12 mouse cellular contexts compared by ENCODE assay signal in the genomic region with DNA sequence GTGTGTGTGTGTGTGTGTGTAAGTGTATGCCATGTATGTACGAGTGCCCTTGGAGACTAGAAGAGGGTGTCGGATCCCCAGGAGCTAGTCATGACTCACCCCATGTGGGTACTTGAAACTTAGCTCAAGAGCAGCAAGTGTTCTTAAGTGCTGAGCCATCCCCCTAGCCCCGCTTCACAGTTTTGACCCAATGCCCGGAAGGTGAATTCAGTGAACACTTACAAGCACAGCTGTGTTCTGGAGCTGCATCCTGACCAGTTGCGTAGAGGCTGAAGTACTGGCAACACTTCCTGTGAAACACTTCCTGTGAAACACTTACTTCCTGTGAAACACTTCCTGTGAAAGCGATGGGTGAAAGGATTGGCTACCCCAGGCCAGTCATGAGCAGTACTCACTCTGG. TPM values are rescaled to one million over a fixed set of nuclear protein-coding genes. Genes with fewer than 3 reads are reported as not detected.
DNase-seq lines count a peak whose midpoint lies in the region; ATAC-seq and TF ChIP-seq lines count a peak whose summit lies in the region.
"Had no signal": no experiment of that assay in that cellular context is flagged by ENCODE, and none has a peak within 500 bp of the region (broad histone marks: within the 10 kb centered on the region; RNA-seq: fewer than 3 reads in every experiment).

No protein-coding gene starts in this region.

- 61% methylated on average over 6 of the region's 6 CpGs for WGBS in lung, embryonic 15.5 days

- DNase-seq in 416B (ENCODE audit: low read depth) = peak; percentile 80
- DNase-seq in naive thymus-derived CD4-positive, alpha-beta T cell, adult 2 months (ENCODE audit: low read depth) = peak; percentile 37
- no peak for DNase-seq in testis, postnatal 10 days (ENCODE audit: low spot score)
- no peak for DNase-seq in ovary, adult 18-20 months (ENCODE audit: low spot score)
- no peak for DNase-seq in layer of hippocampus, postnatal 10 days (ENCODE audit: low spot score in 2 of 2)
- DNase-seq in gastrocnemius, adult 2 months = no peak
- DNase-seq: adrenal gland, postnatal 10 days; cerebellum, adult 18-20 months; kidney, adult 11 months had no signal

- H3K4me3 ChIP-seq in lung, embryonic 15.5 days = no peak overlapping the region
- no peak overlapping the region for H3K4me3 ChIP-seq in gastrocnemius, adult 2 months
- H3K4me3 ChIP-seq: limb, embryonic 15.5 days had no signal

- intact Hi-C loops in gastrocnemius, adult 2 months (cut with DNase I) = loop anchor here (2.0 kb wide), 1 partner anchor 940 kb away; no protein-coding TSS in a partner anchor

- H3K27ac ChIP-seq in lung, embryonic 15.5 days = no peak overlapping the region
- no peak overlapping the region for H3K27ac ChIP-seq in gastrocnemius, adult 2 months
- H3K27ac ChIP-seq: limb, embryonic 15.5 days had no signal

- H3K9ac ChIP-seq in lung, embryonic 15.5 days = no peak overlapping the region
- H3K9ac ChIP-seq: limb, embryonic 15.5 days had no signal

- peak; percentile 56 for ATAC-seq in activated CD4-positive, CD25-positive, alpha-beta regulatory T cell, adult 4 months
- peak; percentile 68; the same call in 1 of the 2 replicates for ATAC-seq in lung, embryonic 15.5 days (ENCODE audit: borderline replicate concordance, extremely low read depth, low FRiP score, low TSS enrichment)

- H3K9me3 ChIP-seq in lung, embryonic 15.5 days = no peaks in the 10 kb centered on the region
- H3K9me3 ChIP-seq: limb, embryonic 15.5 days had no signal

- no peaks in the 10 kb centered on the region for H3K4me1 ChIP-seq in lung, embryonic 15.5 days
- H3K4me1 ChIP-seq: limb, embryonic 15.5 days had no signal

- no peaks in the 10 kb centered on the region for H3K27me3 ChIP-seq in lung, embryonic 15.5 days
- H3K27me3 ChIP-seq: limb, embryonic 15.5 days had no signal

- no peaks in the 10 kb centered on the region for H3K36me3 ChIP-seq in lung, embryonic 15.5 days
- H3K36me3 ChIP-seq: limb, embryonic 15.5 days had no signal

- no peak overlapping the region for H3K4me2 ChIP-seq in lung, embryonic 15.5 days
- H3K4me2 ChIP-seq: limb, embryonic 15.5 days had no signal

- no peak for TF ChIP-seq CTCF in gastrocnemius, adult 2 months (IDR thresholded peaks at IDR 0.05)

RNA-seq across cellular contexts. Expression of a gene that starts 10.5 kb away (rescaled TPM):
- polyA plus RNA-seq in activated CD4-positive, CD25-positive, alpha-beta regulatory T cell, adult 4 months (2017; shearing (Covaris generic)) = 100 to 1,000 TPM in 1 of 2 experiments, 10 to 100 TPM in 1; 70.6 to 109 TPM
- polyA plus RNA-seq in lung, embryonic 15.5 days (2015; fragmentation: Nextera tagmentation; extraction: Ambion mirVana) = 25.1 and 28.6 TPM in 2 replicates
- total RNA-seq in layer of hippocampus, postnatal 10 days (2021) = 10 to 100 TPM; 28.0 to 31.4 TPM
- total RNA-seq in gastrocnemius, adult 2 months (2021) = 10 to 100 TPM; 26.0 to 29.1 TPM

RNA-seq across cellular contexts. Expression of a gene that starts 45.0 kb away (rescaled TPM):
- 1 to 10 TPM; 1.0 TPM for polyA plus RNA-seq in activated CD4-positive, CD25-positive, alpha-beta regulatory T cell, adult 4 months (2017; shearing (Covaris generic))
- 1.6 and 1.7 TPM in 2 replicates for polyA plus RNA-seq in lung, embryonic 15.5 days (2015; fragmentation: Nextera tagmentation; extraction: Ambion mirVana)
- 1 to 10 TPM; 1.1 to 1.3 TPM for total RNA-seq in layer of hippocampus, postnatal 10 days (2021)
- total RNA-seq in gastrocnemius, adult 2 months (2021) = not detected

Comparison
In these comparisons a context has a peak if more than half of its experiments do, and no peak if none do; other contexts are left out.
1. DNase-seq: peak in 416B (single experiment) and naive thymus-derived CD4-positive, alpha-beta T cell, adult 2 months (single experiment); none in testis, postnatal 10 days (single experiment), ovary, adult 18-20 months (single experiment), layer of hippocampus, postnatal 10 days (0 of 2) and gastrocnemius, adult 2 months (single experiment).